26 mouse cellular contexts compared by ENCODE assay signal in genomic region chr13:31710681-31711080, GRCm38 (mm10).
DNase-seq lines count a peak whose midpoint lies in the region; ATAC-seq lines count a peak whose summit lies in the region.
"Had no signal": no experiment of that assay in that cellular context is flagged by ENCODE, and none has a peak within 500 bp of the region (broad histone marks: within the 10 kb centered on the region; RNA-seq: fewer than 3 reads in every experiment).

No protein-coding gene starts in this region.

- WGBS in neural tube, embryonic 14.5 days = 42% methylated on average over 6 of the region's 6 CpGs
- 22% methylated on average over 6 of the region's 6 CpGs for WGBS in limb, embryonic 12.5 days
- 83% methylated on average over 6 of the region's 6 CpGs for WGBS in forebrain, embryonic 12.5 days

- H3K4me3 ChIP-seq in neural tube, embryonic 14.5 days (ENCODE audit: low read depth, low read length) = no peak overlapping the region
- no peak overlapping the region for H3K4me3 ChIP-seq in limb, embryonic 12.5 days (replicated peaks)
- no peak overlapping the region for H3K4me3 ChIP-seq in forebrain, embryonic 12.5 days (replicated peaks)
- H3K4me3 ChIP-seq: erythroblast, embryonic 14.5 days; forebrain, embryonic 13.5 days; liver, embryonic 13.5 days; midbrain, embryonic 12.5 days; myocyte; neural tube, embryonic 13.5 days had no signal

- H3K9ac ChIP-seq in neural tube, embryonic 14.5 days (replicated peaks; ENCODE audit: low read depth, low read length) = no peak overlapping the region
- no peak overlapping the region for H3K9ac ChIP-seq in limb, embryonic 12.5 days (replicated peaks)
- H3K9ac ChIP-seq in forebrain, embryonic 12.5 days = no peak overlapping the region
- H3K9ac ChIP-seq: forebrain, embryonic 13.5 days; liver, embryonic 13.5 days; midbrain, embryonic 12.5 days; neural tube, embryonic 13.5 days had no signal

- H3K27me3 ChIP-seq in neural tube, embryonic 14.5 days (ENCODE audit: control insufficient read depth, insufficient read depth, low read length) = no peaks in the 10 kb centered on the region
- peaks cover 34% of the 10 kb centered on the region for H3K27me3 ChIP-seq in limb, embryonic 12.5 days
- no peaks in the 10 kb centered on the region for H3K27me3 ChIP-seq in forebrain, embryonic 12.5 days
- H3K27me3 ChIP-seq: forebrain, embryonic 13.5 days; liver, embryonic 13.5 days; midbrain, embryonic 12.5 days; neural tube, embryonic 13.5 days had no signal

- H3K4me2 ChIP-seq in neural tube, embryonic 14.5 days (ENCODE audit: low read depth, low read length) = no peak overlapping the region
- no peak overlapping the region for H3K4me2 ChIP-seq in limb, embryonic 12.5 days
- no peak overlapping the region for H3K4me2 ChIP-seq in forebrain, embryonic 12.5 days
- H3K4me2 ChIP-seq: forebrain, embryonic 13.5 days; liver, embryonic 13.5 days; midbrain, embryonic 12.5 days; neural tube, embryonic 13.5 days had no signal

- no peak overlapping the region for H3K27ac ChIP-seq in neural tube, embryonic 14.5 days (ENCODE audit: low read depth, low read length)
- peak overlapping the region; percentile 88 for H3K27ac ChIP-seq in limb, embryonic 12.5 days
- no peak overlapping the region for H3K27ac ChIP-seq in forebrain, embryonic 12.5 days
- H3K27ac ChIP-seq: forebrain, embryonic 13.5 days; liver, embryonic 13.5 days; midbrain, embryonic 12.5 days; neural tube, embryonic 13.5 days had no signal

- DNase-seq in embryo, embryonic 11 days = peak; percentile 47
- no peak for DNase-seq in embryo, embryonic 10 days (ENCODE audit: low spot score)
- DNase-seq in neural tube, embryonic 10.5 days (ENCODE audit: extremely low spot score, low spot score) = no peak
- no peak for DNase-seq in heart, adult 9 months (ENCODE audit: low spot score in 2 of 2)
- DNase-seq in heart, postnatal 36 days = no peak
- DNase-seq: adrenal gland, postnatal 14 days; cerebellum, adult 11-12 months; cerebellum, adult 9-11 months; gastrocnemius, postnatal 25 days; heart, adult 18-20 months; heart, postnatal 14 days; kidney, adult 9 months; kidney, postnatal 10 days; layer of hippocampus, postnatal 36 days; left cerebral cortex, postnatal 4 days; liver, embryonic 13.5 days; lung, adult 2 months had no signal

- intact Hi-C loops in heart, postnatal 36 days (cut with DNase I) = no loop called here

- no peaks in the 10 kb centered on the region for H3K4me1 ChIP-seq in neural tube, embryonic 14.5 days (ENCODE audit: control insufficient read depth, insufficient read depth, low read length)
- H3K4me1 ChIP-seq in limb, embryonic 12.5 days (replicated peaks) = peaks cover 31% of the 10 kb centered on the region
- no peaks in the 10 kb centered on the region for H3K4me1 ChIP-seq in forebrain, embryonic 12.5 days
- H3K4me1 ChIP-seq: forebrain, embryonic 13.5 days; liver, embryonic 13.5 days; midbrain, embryonic 12.5 days; neural tube, embryonic 13.5 days had no signal

- ATAC-seq in neural tube, embryonic 14.5 days (ENCODE audit: low read depth) = peak; percentile 41; the same call in 1 of the 2 replicates
- peak; percentile 81 for ATAC-seq in limb, embryonic 12.5 days (ENCODE audit: insufficient number of reproducible peaks, insufficient read depth, low FRiP score, low TSS enrichment, low read depth)
- no peak for ATAC-seq in forebrain, embryonic 12.5 days (ENCODE audit: low FRiP score)
- ATAC-seq: forebrain, embryonic 13.5 days; intestine, postnatal 0 days had no signal

- H3K9me3 ChIP-seq in neural tube, embryonic 14.5 days (ENCODE audit: control insufficient read depth, low read length) = no peaks in the 10 kb centered on the region
- H3K9me3 ChIP-seq in limb, embryonic 12.5 days = no peaks in the 10 kb centered on the region
- H3K9me3 ChIP-seq in forebrain, embryonic 12.5 days = no peaks in the 10 kb centered on the region
- H3K9me3 ChIP-seq: forebrain, embryonic 13.5 days; liver, embryonic 13.5 days; midbrain, embryonic 12.5 days; neural tube, embryonic 13.5 days had no signal

- H3K36me3 ChIP-seq in neural tube, embryonic 14.5 days (ENCODE audit: control insufficient read depth, insufficient read depth, low read length) = no peaks in the 10 kb centered on the region
- no peaks in the 10 kb centered on the region for H3K36me3 ChIP-seq in limb, embryonic 12.5 days
- H3K36me3 ChIP-seq in forebrain, embryonic 12.5 days (replicated peaks) = no peaks in the 10 kb centered on the region
- H3K36me3 ChIP-seq: liver, embryonic 13.5 days; midbrain, embryonic 12.5 days; neural tube, embryonic 13.5 days had no signal
